Mouse (Mus musculus): Measurements from ENCODE around the gene Aagab.
A peak's percentile ranks its signal among the peaks of the same experiment; 100 is the strongest.

The Aagab gene

DNA sequence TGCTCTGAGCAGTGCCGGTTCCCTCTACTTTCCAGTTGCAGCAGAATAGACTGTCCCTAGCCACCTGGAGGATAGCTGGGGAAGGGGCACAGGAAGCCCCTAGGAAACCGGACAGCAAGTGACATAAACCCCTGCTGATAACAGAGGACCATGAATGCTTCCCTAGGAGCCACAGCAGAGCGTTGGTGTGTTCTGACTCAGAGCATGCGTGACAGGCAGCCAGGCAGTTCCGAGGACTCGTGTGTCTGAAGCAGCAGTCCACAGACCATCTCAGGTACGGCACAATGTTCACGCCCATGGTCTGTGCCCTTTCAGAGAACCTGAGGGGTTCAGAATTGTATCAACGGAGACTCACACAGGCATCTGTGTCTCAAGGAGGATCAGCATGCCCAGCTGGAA lies 46.1 kb downstream of the Aagab start:
- DNase-seq (ENCODE audit: low spot score) = no peak

GRCm38 (mm10) chr9:63649841-63650545 lies 47.5 kb downstream of the Aagab start:
- no peak for DNase-seq (ENCODE audit: low spot score)

DNA sequence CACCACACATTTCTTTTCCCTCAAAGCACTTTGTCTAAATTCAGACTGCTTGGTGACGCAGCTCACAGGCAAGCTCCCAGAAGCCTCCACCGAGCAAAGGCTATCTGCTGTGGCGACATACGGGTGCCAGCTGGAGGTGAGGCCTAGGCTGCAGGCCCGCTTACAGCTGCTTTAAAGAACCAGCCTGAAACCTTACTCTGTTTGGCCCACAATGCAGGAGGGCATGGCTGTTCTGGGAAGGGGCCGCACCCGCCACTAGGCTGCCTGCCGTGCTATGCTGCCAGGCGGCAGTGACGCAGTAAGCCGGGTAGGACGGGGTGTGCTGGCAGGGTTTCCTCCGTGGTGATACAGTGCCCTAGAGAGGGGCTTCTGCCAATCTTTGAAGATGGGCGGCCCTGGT lies 48.4 kb downstream of the Aagab start:
- no peak for DNase-seq (ENCODE audit: low spot score)

DNA sequence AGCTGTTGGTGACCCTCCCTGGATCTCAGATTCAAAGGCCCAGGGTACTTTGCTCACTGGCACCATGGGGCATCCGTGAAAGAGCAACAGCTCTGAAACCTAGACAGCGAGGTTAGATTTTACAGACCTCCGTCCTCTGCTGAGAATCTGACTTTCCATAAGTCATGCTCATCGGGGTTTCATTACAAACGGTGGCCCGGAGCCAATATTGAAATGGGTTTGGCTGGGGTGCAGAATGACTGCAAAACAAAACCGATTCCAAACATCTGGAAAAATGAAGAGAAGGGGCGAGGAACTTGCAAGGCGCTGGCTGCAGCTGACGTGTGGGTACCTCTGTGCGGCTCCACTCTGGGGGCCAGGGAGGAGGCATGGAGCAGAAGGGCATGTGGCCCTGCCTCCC lies 49.1 kb downstream of the Aagab start:
- peak; percentile 41 for DNase-seq (ENCODE audit: low spot score)

DNA sequence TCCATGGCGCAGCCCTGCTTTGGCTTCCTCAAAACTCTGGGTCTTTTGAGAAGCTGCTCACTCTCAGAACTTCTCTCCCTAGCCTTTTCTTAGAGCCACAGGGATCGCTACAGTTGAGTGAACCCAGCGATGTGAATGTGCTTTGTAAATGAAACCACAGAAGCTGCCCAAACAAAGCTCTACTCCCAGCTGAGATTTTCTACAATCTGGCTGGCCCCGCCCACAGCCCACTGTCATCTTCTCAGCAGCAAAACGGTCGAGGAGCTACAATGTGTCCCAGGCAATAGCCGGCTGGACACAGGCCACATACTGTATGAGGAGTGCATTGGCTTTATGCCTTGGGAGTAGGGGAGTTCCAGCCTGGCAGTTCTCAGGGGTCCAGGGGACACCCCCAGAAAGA lies 51.2 kb downstream of the Aagab start:
- DNase-seq (ENCODE audit: low spot score) = no peak

- no peak for DNase-seq (ENCODE audit: low spot score)
Observed at GRCm38 (mm10) chr9:63654575-63654974, 52.1 kb downstream of the Aagab start.

DNA sequence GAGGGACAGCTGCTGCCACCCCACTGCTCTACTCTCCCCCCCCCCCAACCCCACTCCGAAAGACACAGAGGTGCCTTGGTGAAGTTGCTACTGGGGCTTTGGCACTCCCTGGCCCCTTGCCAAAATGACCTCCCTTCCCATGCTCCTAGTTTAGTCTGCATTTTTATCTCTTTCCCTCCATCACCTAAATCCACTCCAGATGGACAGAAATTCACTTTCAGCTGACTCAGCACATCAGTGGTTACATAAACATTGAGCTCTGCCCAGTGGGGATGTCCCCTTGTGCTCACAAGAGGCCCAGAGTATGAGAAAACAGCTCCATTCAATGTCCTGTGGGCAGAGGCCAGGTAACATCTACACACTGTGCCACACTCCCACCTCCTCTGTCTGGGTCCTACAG lies 52.6 kb downstream of the Aagab start:
- DNase-seq (ENCODE audit: low spot score) = no peak

- no peak for DNase-seq (ENCODE audit: low spot score)
Observed at GRCm38 (mm10) chr9:63657167-63657566, 54.7 kb downstream of the Aagab start.

- no peak for DNase-seq (ENCODE audit: low spot score)
Observed at GRCm38 (mm10) chr9:63658436-63658835, 56.0 kb downstream of the Aagab start.

DNA sequence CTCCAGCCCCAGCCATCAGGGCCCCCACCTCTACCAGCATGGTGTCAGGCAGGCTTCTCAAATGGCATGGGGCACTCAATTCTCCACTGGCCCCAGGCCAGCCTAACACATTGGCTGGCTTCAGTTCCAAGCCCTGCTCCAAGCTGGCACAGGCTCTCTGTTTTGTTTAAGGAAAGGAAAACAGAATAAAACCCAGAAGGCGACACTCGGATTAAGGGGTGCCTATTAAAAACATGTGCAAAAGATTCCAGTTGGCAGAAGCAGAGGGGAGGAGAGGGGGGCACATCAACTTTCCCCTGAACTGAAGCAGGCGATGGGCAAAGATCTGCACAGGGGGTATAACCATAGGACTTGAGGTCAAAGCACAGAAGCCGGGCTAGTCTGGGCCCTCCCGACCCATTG lies 56.5 kb downstream of the Aagab start:
- no peak for DNase-seq (ENCODE audit: low spot score)

GRCm38 (mm10) chr9:63660061-63660460 lies 57.6 kb downstream of the Aagab start:
- no peak for DNase-seq (ENCODE audit: low spot score)

DNA sequence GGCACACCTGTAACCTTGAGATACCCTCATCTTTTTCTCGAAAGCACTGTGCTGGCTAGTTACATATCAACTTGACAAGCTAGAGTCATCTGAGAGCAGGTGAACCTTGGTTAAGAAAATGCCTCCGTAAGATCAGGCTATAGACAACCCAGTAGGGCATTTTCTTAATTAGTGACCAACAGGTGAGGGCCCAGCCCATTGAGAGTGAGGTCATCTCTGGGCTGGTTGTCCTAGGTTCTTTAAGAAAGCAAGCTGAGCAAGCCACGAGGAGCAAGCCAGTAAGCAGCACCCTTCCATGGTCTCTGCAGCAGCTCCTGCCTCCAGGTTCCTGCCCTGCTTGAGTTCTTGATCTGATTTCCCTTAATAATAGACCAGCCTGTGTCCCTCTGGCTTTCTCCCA lies 58.2 kb downstream of the Aagab start:
- no peak for DNase-seq (ENCODE audit: low spot score)

DNA sequence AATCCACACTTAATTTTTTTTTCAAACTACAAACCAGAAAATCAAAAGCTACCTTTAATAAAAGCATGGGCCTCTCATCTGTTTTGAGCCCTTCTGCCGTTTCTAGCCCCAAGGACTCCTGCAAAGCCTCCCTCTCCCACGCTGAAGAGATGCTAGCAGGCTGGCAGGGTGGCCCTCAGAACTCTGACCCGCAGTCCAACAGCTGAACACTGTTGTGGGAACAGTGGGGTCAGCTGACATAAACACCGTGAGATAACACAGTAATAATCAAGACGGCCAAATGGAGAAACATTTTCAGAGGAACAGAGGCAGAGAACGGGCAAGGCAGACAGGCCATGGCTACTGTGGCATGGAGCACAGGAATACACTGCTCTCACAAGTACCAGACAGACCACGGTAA lies 60.3 kb downstream of the Aagab start:
- no peak for DNase-seq (ENCODE audit: low spot score)

- no peak for DNase-seq (ENCODE audit: low spot score)
Observed at GRCm38 (mm10) chr9:63663222-63663621, 60.8 kb downstream of the Aagab start.

DNA sequence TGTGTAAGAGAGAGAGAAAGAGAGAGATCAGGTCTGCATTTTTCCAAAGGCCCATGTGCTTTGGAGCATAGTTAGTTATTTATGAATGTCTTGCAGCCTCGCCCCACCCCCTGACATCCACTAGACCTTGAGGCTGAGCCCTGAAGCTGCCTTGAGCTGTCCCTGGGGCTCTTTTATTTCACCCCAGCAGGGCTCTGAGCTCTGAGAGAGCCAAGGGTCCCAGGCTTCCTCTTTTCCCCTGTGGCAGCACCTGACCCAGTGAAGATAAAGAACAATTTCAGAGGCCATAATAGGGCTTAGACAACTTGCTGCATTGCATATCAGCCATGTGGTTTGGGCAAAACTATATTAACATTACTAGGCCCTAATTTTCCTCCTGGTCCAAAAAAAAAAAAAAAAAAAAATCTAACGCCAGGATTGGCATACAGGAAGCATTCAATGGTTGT lies 61.9 kb downstream of the Aagab start:
- no peak for DNase-seq (ENCODE audit: low spot score)

GRCm38 (mm10) chr9:63664792-63665646 lies 62.6 kb downstream of the Aagab start:
- no peak for DNase-seq (ENCODE audit: low spot score)

DNA sequence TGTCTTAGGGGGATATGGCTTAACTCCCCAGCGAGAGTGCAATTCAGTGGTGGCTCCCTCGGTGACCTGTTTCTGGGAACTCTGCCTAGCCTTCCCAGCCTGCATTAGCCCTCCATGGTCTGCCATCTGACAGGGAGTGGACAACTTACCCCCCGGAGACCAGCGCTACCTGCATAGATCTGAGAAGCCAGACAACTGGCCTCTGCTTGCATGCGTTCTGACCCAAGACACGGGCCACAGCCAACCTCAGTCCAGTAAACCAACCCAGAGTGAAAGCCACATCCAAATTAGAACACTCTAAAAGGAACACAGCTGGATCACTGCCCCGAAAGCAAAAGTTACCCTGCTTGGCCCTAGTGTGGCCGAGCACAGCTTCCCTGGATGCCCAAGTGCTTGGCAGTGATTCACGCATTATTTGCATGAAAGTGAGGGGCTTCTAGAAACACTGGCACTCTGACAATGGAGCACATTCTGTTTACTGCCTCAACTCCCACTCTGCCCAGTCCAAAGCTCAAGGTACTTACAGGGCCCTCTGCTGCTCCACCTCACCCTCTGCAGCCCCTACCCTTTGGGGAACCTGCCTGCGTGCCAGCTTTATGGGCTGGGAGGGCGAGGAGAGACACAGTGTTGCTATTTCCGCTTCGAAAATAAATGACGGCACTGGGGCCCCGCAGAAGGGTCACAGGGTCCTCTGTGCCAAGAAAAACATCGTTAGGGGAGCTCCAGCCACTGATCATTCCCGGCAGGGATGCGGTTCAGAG lies 64.3 kb downstream of the Aagab start:
- peak; percentile 31 for DNase-seq (ENCODE audit: low spot score)

- DNase-seq (ENCODE audit: low spot score) = no peak
Observed at GRCm38 (mm10) chr9:63667373-63667724, 64.9 kb downstream of the Aagab start.

DNA sequence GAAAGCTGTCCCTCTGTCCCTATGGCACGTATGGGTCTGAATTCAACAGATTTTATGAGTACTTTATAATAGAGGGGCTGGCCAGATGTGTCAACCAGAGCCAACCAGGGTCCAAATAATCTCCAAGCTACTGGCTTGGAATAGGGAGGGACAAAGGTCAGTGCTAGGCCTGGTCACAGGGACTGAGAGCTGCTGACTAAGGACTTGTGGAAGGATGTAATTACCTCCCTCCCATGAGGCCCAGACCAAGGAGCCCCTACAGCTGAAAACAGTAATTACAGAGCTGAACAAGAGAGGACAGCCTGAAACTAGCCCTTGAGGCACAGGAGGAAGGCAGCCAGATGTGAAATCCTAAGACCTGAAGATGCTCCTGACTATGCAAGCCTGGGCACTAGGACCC lies 66.2 kb downstream of the Aagab start:
- DNase-seq (ENCODE audit: low spot score) = no peak

GRCm38 (mm10) chr9:63669816-63670215 lies 67.4 kb downstream of the Aagab start:
- DNase-seq (ENCODE audit: low spot score) = no peak

DNA sequence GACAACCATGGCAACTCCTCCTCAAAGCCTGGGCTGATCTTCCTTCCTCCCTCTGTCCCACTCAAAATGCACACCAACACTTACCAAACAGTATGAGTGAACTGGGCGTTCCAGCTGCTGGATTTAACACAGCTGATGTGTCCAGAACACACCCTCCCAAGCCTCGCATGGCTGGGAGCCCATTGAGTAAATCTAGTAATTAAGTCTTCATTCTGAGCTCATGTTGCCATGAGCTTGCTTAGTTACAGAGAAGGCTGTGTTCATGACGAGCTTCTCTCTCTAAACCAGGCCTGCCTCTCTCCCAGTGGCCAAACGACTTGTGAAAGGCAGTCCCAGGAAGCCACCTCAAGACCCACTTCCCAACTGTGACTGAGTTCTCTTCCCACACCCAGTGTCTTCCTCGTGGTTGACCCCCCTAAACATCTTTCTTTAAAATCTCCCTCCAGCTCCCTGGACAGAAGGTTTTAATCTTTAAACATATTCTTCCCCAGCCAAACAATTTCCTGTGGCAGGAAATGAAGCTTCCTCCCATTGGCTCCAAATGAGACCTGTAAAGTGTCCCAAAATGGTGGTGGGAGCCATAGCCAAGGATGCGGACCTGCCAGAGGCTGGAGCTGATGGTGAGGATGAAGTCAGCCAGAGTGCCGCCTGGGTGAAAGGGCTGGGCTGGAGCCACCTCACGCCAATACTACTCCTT lies 70.5 kb downstream of the Aagab start:
- no peak for DNase-seq (ENCODE audit: low spot score)

DNA sequence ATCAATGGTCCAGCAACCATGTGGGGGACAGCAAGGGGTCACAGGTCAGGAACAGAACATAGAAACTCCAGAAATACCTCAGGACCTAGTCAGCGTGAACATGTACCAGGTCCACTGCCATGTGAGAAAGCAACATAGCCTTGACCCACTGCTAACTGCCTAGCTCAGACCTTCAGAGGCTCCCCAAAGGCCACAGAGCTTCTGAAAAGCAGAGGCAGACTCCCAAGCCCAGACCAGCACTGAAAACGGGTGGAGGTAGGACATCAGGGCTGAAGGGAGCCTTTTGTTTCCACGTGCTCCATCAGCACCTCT lies 71.0 kb downstream of the Aagab start:
- no peak for DNase-seq (ENCODE audit: low spot score)

Measured in ovary, postnatal 10 days (tissue).